Mouse (Mus musculus): ENCODE data around the gene Olfr1329. TPM values are rescaled to one million over a fixed set of nuclear protein-coding genes. Genes with fewer than 3 reads are reported as not detected.
"Not testable (repeated sequence)": the region's sequence is repeated elsewhere in the genome, so short reads cannot be mapped to it uniquely, and the experiment has no call there.

Olfr1329 gene
- not detected in 2 replicates for polyA plus RNA-seq (2014; fragmentation: Nextera tagmentation; extraction: Ambion mirVana)

DNA sequence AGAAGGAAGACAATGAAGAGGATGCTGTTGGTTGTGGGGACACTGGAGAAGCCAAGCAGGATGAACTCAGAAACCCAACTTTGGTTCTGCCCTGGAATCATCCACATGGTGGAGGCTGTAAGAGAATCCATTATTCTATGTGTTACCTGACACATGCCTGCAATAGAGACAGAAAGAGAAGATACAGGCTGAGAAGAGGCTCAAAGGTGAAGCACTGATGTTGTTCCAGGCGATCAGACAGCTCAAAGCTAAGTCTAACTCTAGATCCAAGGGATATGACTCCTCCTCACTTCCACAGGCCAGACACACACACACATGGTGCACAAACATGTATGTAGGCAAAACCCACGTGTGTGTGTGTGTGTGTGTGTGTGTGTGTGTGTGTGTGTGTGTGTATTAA is at the start of gene Olfr1329:
TSS of gene Olfr1329 (minus strand) at position 101 of the 400 bp plus-strand sequence.
- H3K9ac ChIP-seq (replicated peaks; ENCODE audit: low read depth, low read length); H3K4me1 ChIP-seq (ENCODE audit: control insufficient read depth, insufficient read depth, low read length); H3K9me3 ChIP-seq (ENCODE audit: control insufficient read depth, low read depth, low read length); H3K27ac ChIP-seq (ENCODE audit: low read length); H3K4me3 ChIP-seq (ENCODE audit: low read depth, low read length); H3K4me2 ChIP-seq (replicated peaks; ENCODE audit: low read depth, low read length); ATAC-seq (ENCODE audit: insufficient number of reproducible peaks, insufficient read depth, low FRiP score, low read depth); H3K36me3 ChIP-seq (ENCODE audit: control insufficient read depth, insufficient read depth, low read length); H3K27me3 ChIP-seq (ENCODE audit: control insufficient read depth, insufficient read depth, low read length): not testable (repeated sequence)
- WGBS, result 66% methylated on average over 2 of the region's 2 CpGs

- Histone ChIP-seq H3K27ac (ENCODE audit: low read length) (no peak within 1 kb of the TSS), H3K9me3 (ENCODE audit: control insufficient read depth, low read depth, low read length) (no peaks in the 10 kb centered on the region), H3K27me3 (ENCODE audit: control insufficient read depth, insufficient read depth, low read length) (no peaks in the 10 kb centered on the region), H3K4me2 (replicated peaks; ENCODE audit: low read depth, low read length) (no peak within 1 kb of the TSS), H3K4me3 (ENCODE audit: low read depth, low read length) (no peak within 1 kb of the TSS), H3K4me1 (ENCODE audit: control insufficient read depth, insufficient read depth, low read length) (no peaks in the 10 kb centered on the region), H3K36me3 (ENCODE audit: control insufficient read depth, insufficient read depth, low read length) (no peaks in the 10 kb centered on the region), H3K9ac (replicated peaks; ENCODE audit: low read depth, low read length) (no peak within 1 kb of the TSS)
- ATAC-seq (ENCODE audit: insufficient number of reproducible peaks, insufficient read depth, low FRiP score, low read depth), result no peak
- 72% methylated on average over 2 of the region's 2 CpGs for WGBS
Measured at GRCm38 (mm10) chr4:118961141-118961628, 43.9 kb upstream of the Olfr1329 start, which contains the start of gene Lao1. TSS of gene Lao1 (plus strand) at chr4:118961578.

DNA sequence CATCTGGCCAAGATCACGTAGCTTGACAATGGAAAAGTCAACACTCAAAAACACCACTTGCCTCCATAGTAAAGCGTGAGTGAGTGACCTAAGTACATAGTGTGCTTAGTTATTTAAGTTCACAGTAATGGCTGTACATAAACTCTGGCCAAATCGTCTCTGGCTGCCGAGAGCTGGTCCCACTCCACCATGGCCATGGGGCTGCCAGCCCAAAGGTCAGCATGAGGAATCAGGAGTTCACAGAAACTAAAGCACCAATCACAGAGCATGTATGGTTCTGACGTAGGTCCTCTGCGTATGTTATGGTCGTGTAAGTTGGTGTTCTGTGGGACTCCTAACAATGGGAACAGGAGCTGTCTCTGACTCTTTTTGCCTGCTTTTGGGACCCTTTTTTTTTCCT is 41.5 kb upstream of the Olfr1329 start:
- no peak overlapping the region for H3K4me3 ChIP-seq (ENCODE audit: low read depth, low read length)
- H3K4me1 ChIP-seq (ENCODE audit: control insufficient read depth, insufficient read depth, low read length), result no peaks in the 10 kb centered on the region
- no peaks in the 10 kb centered on the region for H3K9me3 ChIP-seq (ENCODE audit: control insufficient read depth, low read depth, low read length)
- H3K27me3 ChIP-seq (ENCODE audit: control insufficient read depth, insufficient read depth, low read length), result no peaks in the 10 kb centered on the region
- H3K9ac ChIP-seq (replicated peaks; ENCODE audit: low read depth, low read length), result no peak overlapping the region
- no peaks in the 10 kb centered on the region for H3K36me3 ChIP-seq (ENCODE audit: control insufficient read depth, insufficient read depth, low read length)
- no peak overlapping the region for H3K27ac ChIP-seq (ENCODE audit: low read length)
- H3K4me2 ChIP-seq (replicated peaks; ENCODE audit: low read depth, low read length), result no peak overlapping the region
- WGBS, result 83% methylated on average over 7 of the region's 7 CpGs
- ATAC-seq (ENCODE audit: insufficient number of reproducible peaks, insufficient read depth, low FRiP score, low read depth), result no peak

- Histone ChIP-seq H3K27ac (ENCODE audit: low read length) (no peak within 1 kb of the TSS), H3K9ac (replicated peaks; ENCODE audit: low read depth, low read length) (no peak within 1 kb of the TSS), H3K9me3 (ENCODE audit: control insufficient read depth, low read depth, low read length) (no peaks in the 10 kb centered on the region), H3K4me1 (ENCODE audit: control insufficient read depth, insufficient read depth, low read length) (no peaks in the 10 kb centered on the region), H3K36me3 (ENCODE audit: control insufficient read depth, insufficient read depth, low read length) (no peaks in the 10 kb centered on the region), H3K27me3 (ENCODE audit: control insufficient read depth, insufficient read depth, low read length) (no peaks in the 10 kb centered on the region), H3K4me2 (replicated peaks; ENCODE audit: low read depth, low read length) (no peak within 1 kb of the TSS), H3K4me3 (ENCODE audit: low read depth, low read length) (no peak within 1 kb of the TSS)
- WGBS, result 75% methylated on average over 2 of the region's 2 CpGs
- no peak for ATAC-seq (ENCODE audit: insufficient number of reproducible peaks, insufficient read depth, low FRiP score, low read depth)
Measured at GRCm38 (mm10) chr4:118938512-118938911, 21.2 kb upstream of the Olfr1329 start, which contains the start of gene Olfr1328. TSS of gene Olfr1328 (minus strand) at chr4:118938612.

- 86% methylated on average over 3 of the region's 3 CpGs for WGBS
- not testable (repeated sequence) for H3K27me3 ChIP-seq (ENCODE audit: control insufficient read depth, insufficient read depth, low read length); H3K4me1 ChIP-seq (ENCODE audit: control insufficient read depth, insufficient read depth, low read length); ATAC-seq (ENCODE audit: insufficient number of reproducible peaks, insufficient read depth, low FRiP score, low read depth); H3K27ac ChIP-seq (ENCODE audit: low read length); H3K9me3 ChIP-seq (ENCODE audit: control insufficient read depth, low read depth, low read length); H3K4me2 ChIP-seq (replicated peaks; ENCODE audit: low read depth, low read length); H3K36me3 ChIP-seq (ENCODE audit: control insufficient read depth, insufficient read depth, low read length); H3K4me3 ChIP-seq (ENCODE audit: low read depth, low read length); H3K9ac ChIP-seq (replicated peaks; ENCODE audit: low read depth, low read length)
Measured at GRCm38 (mm10) chr4:118931326-118931725, 14.1 kb upstream of the Olfr1329 start.

DNA sequence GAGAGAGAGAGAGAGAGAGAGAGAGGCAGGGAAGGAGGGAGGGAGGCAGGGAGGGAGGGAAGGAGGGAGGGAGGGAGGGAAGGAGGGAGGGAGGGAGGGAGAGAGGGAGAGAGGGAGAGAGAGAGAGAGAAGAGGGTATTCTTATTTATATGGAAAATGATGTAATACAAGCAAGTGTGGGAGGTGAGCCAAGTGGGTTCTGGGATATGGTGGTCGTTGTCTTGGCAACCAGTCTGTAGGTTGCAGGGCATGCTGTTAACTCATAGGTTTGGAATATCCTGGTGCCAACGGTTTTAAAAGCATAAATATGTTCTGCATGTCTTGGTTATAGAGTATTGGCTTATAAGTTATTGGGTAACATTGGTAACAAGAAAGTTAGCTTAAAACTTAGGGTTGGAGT is 15.3 kb downstream of the Olfr1329 start:
- H3K27ac ChIP-seq (ENCODE audit: low read length), result no peak overlapping the region
- WGBS, result 67% methylated on average over 2 of the region's 2 CpGs

DNA sequence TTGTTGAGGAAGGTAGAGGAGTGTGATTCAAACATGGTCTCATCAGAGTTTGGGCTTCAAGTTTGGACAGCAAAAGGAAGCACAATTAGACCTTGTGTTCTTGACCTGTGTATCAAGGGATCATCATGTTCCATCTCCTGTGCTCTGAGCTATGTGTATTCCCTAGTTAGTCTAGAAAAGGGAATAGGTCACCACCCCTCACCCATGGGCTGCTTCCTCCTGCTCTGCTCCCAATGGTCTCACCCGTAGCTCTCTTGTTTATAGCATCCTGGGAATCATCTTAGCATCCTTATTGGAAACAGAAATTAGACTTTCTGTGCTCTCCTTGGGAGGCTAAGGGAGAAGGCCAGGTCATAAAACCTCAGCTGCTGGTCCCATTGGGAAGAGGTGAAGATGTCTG is 29.0 kb downstream of the Olfr1329 start, which contains the start of gene Olfr1330:
TSS of gene Olfr1330 (plus strand) at position 301 of the 400 bp plus-strand sequence.
- Histone ChIP-seq H3K27ac (ENCODE audit: low read length) (no peak within 1 kb of the TSS), H3K4me1 (ENCODE audit: control insufficient read depth, insufficient read depth, low read length) (no peaks in the 10 kb centered on the region), H3K9me3 (ENCODE audit: control insufficient read depth, low read depth, low read length) (no peaks in the 10 kb centered on the region), H3K36me3 (ENCODE audit: control insufficient read depth, insufficient read depth, low read length) (no peaks in the 10 kb centered on the region), H3K4me2 (replicated peaks; ENCODE audit: low read depth, low read length) (no peak within 1 kb of the TSS), H3K27me3 (ENCODE audit: control insufficient read depth, insufficient read depth, low read length) (no peaks in the 10 kb centered on the region), H3K4me3 (ENCODE audit: low read depth, low read length) (no peak within 1 kb of the TSS), H3K9ac (replicated peaks; ENCODE audit: low read depth, low read length) (no peak within 1 kb of the TSS)
- WGBS, result 69% methylated on average over 1 of the region's 1 CpGs
- ATAC-seq (ENCODE audit: insufficient number of reproducible peaks, insufficient read depth, low FRiP score, low read depth), result no peak

More for the DNA sequence above, 15.3 kb downstream of the Olfr1329 start:
- H3K4me1 ChIP-seq (ENCODE audit: control insufficient read depth, insufficient read depth, low read length), result no peaks in the 10 kb centered on the region
- H3K9me3 ChIP-seq (ENCODE audit: control insufficient read depth, low read depth, low read length), result no peaks in the 10 kb centered on the region
- no peak overlapping the region for H3K9ac ChIP-seq (replicated peaks; ENCODE audit: low read depth, low read length)
- H3K4me3 ChIP-seq (ENCODE audit: low read depth, low read length), result no peak overlapping the region
- no peaks in the 10 kb centered on the region for H3K27me3 ChIP-seq (ENCODE audit: control insufficient read depth, insufficient read depth, low read length)
- no peaks in the 10 kb centered on the region for H3K36me3 ChIP-seq (ENCODE audit: control insufficient read depth, insufficient read depth, low read length)
- no peak overlapping the region for H3K4me2 ChIP-seq (replicated peaks; ENCODE audit: low read depth, low read length)
- ATAC-seq (ENCODE audit: insufficient number of reproducible peaks, insufficient read depth, low FRiP score, low read depth), result no peak

GRCm38 (mm10) chr4:118867566-118867965 is 49.7 kb downstream of the Olfr1329 start:
- H3K4me1 ChIP-seq (ENCODE audit: control insufficient read depth, insufficient read depth, low read length), result no peaks in the 10 kb centered on the region
- H3K9ac ChIP-seq (replicated peaks; ENCODE audit: low read depth, low read length), result no peak overlapping the region
- H3K27ac ChIP-seq (ENCODE audit: low read length), result no peak overlapping the region
- no peaks in the 10 kb centered on the region for H3K27me3 ChIP-seq (ENCODE audit: control insufficient read depth, insufficient read depth, low read length)
- H3K9me3 ChIP-seq (ENCODE audit: control insufficient read depth, low read depth, low read length), result no peaks in the 10 kb centered on the region
- H3K4me3 ChIP-seq (ENCODE audit: low read depth, low read length), result no peak overlapping the region
- H3K36me3 ChIP-seq (ENCODE audit: control insufficient read depth, insufficient read depth, low read length), result no peaks in the 10 kb centered on the region
- no peak for ATAC-seq (ENCODE audit: insufficient number of reproducible peaks, insufficient read depth, low FRiP score, low read depth)
- H3K4me2 ChIP-seq (replicated peaks; ENCODE audit: low read depth, low read length), result no peak overlapping the region
